Mouse (Mus musculus): ENCODE data around the gene Hpgd.

The Hpgd gene

GRCm38 (mm10) chr8:56323276-56323675 lies 28.9 kb downstream of the Hpgd start:
- no peak for DNase-seq (ENCODE audit: low spot score in 2 of 2)

DNA sequence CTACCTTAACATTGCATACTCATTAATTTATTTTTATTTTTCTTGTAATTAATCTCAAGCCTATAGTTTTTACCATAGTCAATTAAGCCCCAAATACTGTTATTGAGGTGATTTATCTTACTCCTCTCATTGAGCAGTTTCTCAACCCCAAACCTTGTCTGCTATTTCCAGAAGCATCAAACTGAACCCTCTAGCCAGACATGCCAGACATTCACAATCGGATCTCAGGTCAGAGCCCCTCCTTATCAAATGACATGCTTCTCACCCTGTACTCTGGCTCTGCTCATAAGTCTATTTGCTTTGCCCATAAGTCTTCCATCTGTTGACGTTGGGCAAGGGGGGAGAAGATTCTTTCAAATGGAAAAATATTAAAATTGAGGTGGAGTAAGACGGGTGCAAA lies 33.3 kb downstream of the Hpgd start:
- no peak for DNase-seq (ENCODE audit: low spot score in 2 of 2)

GRCm38 (mm10) chr8:56328130-56328542 lies 33.8 kb downstream of the Hpgd start:
- no peak for DNase-seq (ENCODE audit: low spot score in 2 of 2)

GRCm38 (mm10) chr8:56335390-56336000 lies 41.1 kb downstream of the Hpgd start:
- no peak for DNase-seq (ENCODE audit: low spot score in 2 of 2)

- DNase-seq (ENCODE audit: low spot score in 2 of 2), result no peak
These were observed 42.4 kb downstream of the Hpgd start for GRCm38 (mm10) chr8:56336771-56337170.

DNA sequence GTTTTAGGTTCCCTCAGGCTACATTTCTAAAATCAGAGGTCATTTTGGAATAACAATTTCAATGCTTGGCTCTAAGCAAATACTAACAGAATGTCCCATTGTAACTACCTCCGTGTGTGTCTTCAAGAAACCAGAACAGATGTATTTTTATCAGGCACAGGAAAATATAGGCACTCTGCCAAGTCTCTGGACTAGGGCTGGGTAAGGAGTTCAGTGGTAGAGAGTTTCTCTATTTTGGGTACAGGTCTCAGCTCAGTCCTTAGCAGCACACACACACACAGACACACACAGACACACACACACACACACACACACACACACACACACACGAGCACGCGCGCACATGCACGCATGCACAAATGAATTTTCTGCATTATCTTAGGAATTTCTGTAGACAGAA lies 49.1 kb downstream of the Hpgd start:
- DNase-seq (ENCODE audit: low spot score in 2 of 2), result no peak

DNA sequence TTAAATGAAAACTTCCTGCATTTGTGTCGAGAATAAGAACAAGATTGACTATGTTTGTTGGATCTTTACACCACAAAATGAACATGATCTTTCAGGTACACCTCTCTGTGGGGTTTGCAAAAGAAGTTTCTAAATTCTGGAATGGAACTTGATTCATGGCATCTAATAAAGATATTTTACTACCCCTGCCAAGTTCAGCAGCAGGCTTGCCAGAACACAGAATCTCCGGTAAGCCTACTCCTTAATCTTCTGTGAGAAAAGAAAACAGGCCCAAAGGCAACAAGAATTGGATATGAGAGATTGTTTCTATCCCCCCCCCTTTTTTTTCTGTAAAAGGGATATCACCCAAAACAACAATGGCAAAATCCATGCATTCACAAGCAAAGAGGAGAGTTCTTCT lies 49.6 kb downstream of the Hpgd start:
- no peak for DNase-seq (ENCODE audit: low spot score in 2 of 2)

- no peak for DNase-seq (ENCODE audit: low spot score in 2 of 2)
These were observed 50.0 kb downstream of the Hpgd start for GRCm38 (mm10) chr8:56344359-56344758.

GRCm38 (mm10) chr8:56345641-56346420 lies 51.4 kb downstream of the Hpgd start:
- no peak for DNase-seq (ENCODE audit: low spot score in 2 of 2)

- DNase-seq (ENCODE audit: low spot score in 2 of 2), result no peak
These were observed 68.8 kb downstream of the Hpgd start for GRCm38 (mm10) chr8:56363180-56363579.

Data from urinary bladder, postnatal 4 days (tissue).